Mouse (Mus musculus): Measurements from ENCODE around the gene Olfr520. TPM values are rescaled to one million over a fixed set of nuclear protein-coding genes. Genes with fewer than 3 reads are reported as not detected.
A peak's percentile ranks its signal among the peaks of the same experiment; 100 is the strongest.

Olfr520 gene
- polyA plus RNA-seq, 2 experiments, result not detected

GRCm38 (mm10) chr7:99707038-99707595 lies 23.0 kb upstream of the Olfr520 start:
- Histone ChIP-seq H3K9me3 (ENCODE audit: control insufficient read depth, low read length) (no peaks in the 10 kb centered on the region), H3K4me1 (ENCODE audit: control insufficient read depth, insufficient read depth, low read length) (peaks cover 16% of the 10 kb centered on the region), H3K36me3 (ENCODE audit: control insufficient read depth, insufficient read depth, low read length) (no peaks in the 10 kb centered on the region), H3K27me3 (ENCODE audit: control insufficient read depth, insufficient read depth, low read length) (no peaks in the 10 kb centered on the region), H3K27ac (replicated peaks; ENCODE audit: low read depth, low read length) (0 out of 2 replicates have a peak overlapping the region, but pooled peaks have one; percentile 4), H3K4me3 (replicated peaks; ENCODE audit: low read length) (no peak overlapping the region), H3K4me2 (replicated peaks; ENCODE audit: low read depth, low read length, severe bottlenecking) (no peak overlapping the region), H3K9ac (ENCODE audit: low read depth, low read length, severe bottlenecking) (no peak overlapping the region)
- ATAC-seq (ENCODE audit: low FRiP score, low read depth) (no peak), DNase-seq (ENCODE audit: low spot score) (no peak)
- TF ChIP-seq POLR2A (IDR thresholded peaks at IDR 0.05; ENCODE audit: borderline replicate concordance, extremely low read depth, insufficient read depth, insufficient read length), result no peak
- WGBS, result 33% methylated on average over 4 of the region's 4 CpGs

DNA sequence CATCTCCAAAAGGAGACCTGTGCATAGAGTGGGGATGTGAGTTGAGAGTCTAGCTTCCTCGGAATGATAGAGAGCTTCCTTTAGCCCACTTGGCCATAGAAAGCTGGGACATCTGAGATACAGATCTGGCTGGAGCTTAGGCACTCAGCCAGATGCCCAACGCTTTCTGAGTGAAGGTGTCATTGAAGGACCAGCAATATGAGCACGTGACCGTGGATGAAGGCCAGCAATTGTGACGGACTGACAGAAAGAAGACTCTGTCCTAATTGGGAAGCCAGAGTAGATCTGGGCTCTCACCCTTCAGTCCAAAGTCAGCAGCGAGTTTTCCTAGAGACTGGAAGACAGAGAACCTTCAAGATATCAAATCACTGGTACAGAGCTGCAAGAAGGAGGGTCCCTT lies 22.4 kb upstream of the Olfr520 start:
- H3K4me2 ChIP-seq (replicated peaks; ENCODE audit: low read depth, low read length, severe bottlenecking), result no peak overlapping the region
- TF ChIP-seq POLR2A (IDR thresholded peaks at IDR 0.05; ENCODE audit: borderline replicate concordance, extremely low read depth, insufficient read depth, insufficient read length), result no peak
- no peak overlapping the region for H3K4me3 ChIP-seq (replicated peaks; ENCODE audit: low read length)
- H3K9me3 ChIP-seq (ENCODE audit: control insufficient read depth, low read length), result no peaks in the 10 kb centered on the region
- no peaks in the 10 kb centered on the region for H3K36me3 ChIP-seq (ENCODE audit: control insufficient read depth, insufficient read depth, low read length)
- H3K27ac ChIP-seq (replicated peaks; ENCODE audit: low read depth, low read length), result no peak overlapping the region
- ATAC-seq (ENCODE audit: low FRiP score, low read depth) (no peak), DNase-seq (ENCODE audit: low spot score) (no peak)
- no peaks in the 10 kb centered on the region for H3K27me3 ChIP-seq (ENCODE audit: control insufficient read depth, insufficient read depth, low read length)
- H3K4me1 ChIP-seq (ENCODE audit: control insufficient read depth, insufficient read depth, low read length), result peaks cover 16% of the 10 kb centered on the region
- no peak overlapping the region for H3K9ac ChIP-seq (ENCODE audit: low read depth, low read length, severe bottlenecking)
- 87% methylated on average over 6 of the region's 6 CpGs for whole genome bisulfite sequencing

DNA sequence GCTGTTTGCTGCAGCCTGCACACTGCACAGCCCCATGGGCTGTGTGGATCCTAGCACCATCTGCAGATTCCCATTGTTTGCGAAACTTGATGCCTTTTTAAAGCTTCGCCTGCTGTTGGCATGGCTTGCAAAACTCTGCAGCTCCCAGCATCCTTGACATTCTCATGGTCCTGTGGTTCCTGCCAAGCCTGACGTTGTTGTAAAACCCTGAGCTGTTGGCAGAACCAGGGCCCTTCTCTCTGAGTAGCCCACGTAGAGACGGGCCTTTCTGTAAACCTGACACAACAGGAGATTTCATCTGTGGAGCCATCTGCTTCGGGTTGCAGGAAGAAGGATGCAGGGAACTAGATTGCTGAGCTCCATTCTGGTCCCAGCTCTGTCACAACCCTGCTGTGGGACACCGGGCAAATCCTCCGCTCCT lies 21.8 kb upstream of the Olfr520 start:
- no peak for TF ChIP-seq POLR2A (IDR thresholded peaks at IDR 0.05; ENCODE audit: borderline replicate concordance, extremely low read depth, insufficient read depth, insufficient read length)
- no peak; the same call in 1 of the 2 replicates for ATAC-seq (ENCODE audit: low FRiP score, low read depth)
- H3K4me1 ChIP-seq (ENCODE audit: control insufficient read depth, insufficient read depth, low read length), result peaks cover 16% of the 10 kb centered on the region
- no peak overlapping the region for H3K27ac ChIP-seq (replicated peaks; ENCODE audit: low read depth, low read length)
- 46% methylated on average over 8 of the region's 8 CpGs for WGBS
- H3K9ac ChIP-seq (ENCODE audit: low read depth, low read length, severe bottlenecking), result no peak overlapping the region
- H3K4me2 ChIP-seq (replicated peaks; ENCODE audit: low read depth, low read length, severe bottlenecking), result no peak overlapping the region
- no peaks in the 10 kb centered on the region for H3K9me3 ChIP-seq (ENCODE audit: control insufficient read depth, low read length)
- no peak for DNase-seq (ENCODE audit: low spot score)
- H3K4me3 ChIP-seq (replicated peaks; ENCODE audit: low read length), result no peak overlapping the region
- H3K36me3 ChIP-seq (ENCODE audit: control insufficient read depth, insufficient read depth, low read length), result no peaks in the 10 kb centered on the region
- no peaks in the 10 kb centered on the region for H3K27me3 ChIP-seq (ENCODE audit: control insufficient read depth, insufficient read depth, low read length)

DNA sequence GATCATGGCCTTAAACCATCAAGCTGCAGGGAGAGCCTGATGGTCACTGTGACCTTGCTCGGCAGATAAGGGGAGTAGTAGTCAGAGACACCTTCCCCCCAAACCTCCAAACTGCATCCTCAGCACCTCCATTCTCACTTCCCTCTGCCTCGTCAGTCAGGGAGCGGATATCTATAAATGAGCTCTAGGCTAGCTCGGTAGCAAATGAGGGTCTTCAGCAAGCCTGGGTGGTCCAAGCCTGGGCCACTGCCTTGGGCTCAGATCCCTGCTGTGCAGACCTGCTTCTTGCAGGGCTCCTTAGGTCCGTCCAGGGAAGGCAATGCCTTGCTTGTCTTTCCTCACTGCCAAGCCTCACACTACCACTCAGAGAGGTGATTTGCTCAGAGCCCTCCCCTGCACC lies 21.3 kb upstream of the Olfr520 start:
- no peak for ATAC-seq (ENCODE audit: low FRiP score, low read depth)
- WGBS, result 46% methylated on average over 5 of the region's 5 CpGs
- Histone ChIP-seq H3K4me2 (replicated peaks; ENCODE audit: low read depth, low read length, severe bottlenecking) (no peak overlapping the region), H3K36me3 (ENCODE audit: control insufficient read depth, insufficient read depth, low read length) (no peaks in the 10 kb centered on the region), H3K9me3 (ENCODE audit: control insufficient read depth, low read length) (no peaks in the 10 kb centered on the region), H3K27me3 (ENCODE audit: control insufficient read depth, insufficient read depth, low read length) (no peaks in the 10 kb centered on the region), H3K4me3 (replicated peaks; ENCODE audit: low read length) (no peak overlapping the region), H3K9ac (ENCODE audit: low read depth, low read length, severe bottlenecking) (no peak overlapping the region), H3K27ac (replicated peaks; ENCODE audit: low read depth, low read length) (no peak overlapping the region), H3K4me1 (ENCODE audit: control insufficient read depth, insufficient read depth, low read length) (peaks cover 16% of the 10 kb centered on the region)
- TF ChIP-seq POLR2A (IDR thresholded peaks at IDR 0.05; ENCODE audit: borderline replicate concordance, extremely low read depth, insufficient read depth, insufficient read length), result no peak
- no peak for DNase-seq (ENCODE audit: low spot score)

DNA sequence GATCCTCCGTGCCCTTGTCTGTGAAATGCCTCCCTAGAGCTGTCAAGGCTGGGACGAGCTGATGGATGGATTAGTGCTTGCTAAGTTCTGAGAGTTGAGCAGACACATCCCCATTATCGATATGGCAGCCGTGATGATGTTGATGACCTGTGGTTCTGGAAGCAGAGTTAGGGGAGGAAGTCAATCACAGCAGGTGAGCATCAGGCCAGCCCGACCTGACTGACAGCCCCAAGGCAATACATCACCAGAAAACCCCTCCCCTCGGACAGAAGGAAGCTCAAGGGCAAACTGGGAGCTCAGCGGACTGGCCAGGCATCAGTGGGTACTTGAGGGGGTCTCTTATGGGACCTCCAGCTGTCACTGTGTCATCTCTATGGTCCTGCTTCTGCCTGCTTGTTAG lies 20.1 kb upstream of the Olfr520 start:
- TF ChIP-seq POLR2A (IDR thresholded peaks at IDR 0.05; ENCODE audit: borderline replicate concordance, extremely low read depth, insufficient read depth, insufficient read length), result no peak
- no peak overlapping the region for H3K27ac ChIP-seq (replicated peaks; ENCODE audit: low read depth, low read length)
- H3K4me1 ChIP-seq (ENCODE audit: control insufficient read depth, insufficient read depth, low read length), result peaks cover 16% of the 10 kb centered on the region
- DNase-seq (ENCODE audit: low spot score), result no peak
- H3K9me3 ChIP-seq (ENCODE audit: control insufficient read depth, low read length), result no peaks in the 10 kb centered on the region
- 47% methylated on average over 7 of the region's 7 CpGs for WGBS
- no peaks in the 10 kb centered on the region for H3K27me3 ChIP-seq (ENCODE audit: control insufficient read depth, insufficient read depth, low read length)
- no peak overlapping the region for H3K4me2 ChIP-seq (replicated peaks; ENCODE audit: low read depth, low read length, severe bottlenecking)
- H3K9ac ChIP-seq (ENCODE audit: low read depth, low read length, severe bottlenecking), result no peak overlapping the region
- no peak overlapping the region for H3K4me3 ChIP-seq (replicated peaks; ENCODE audit: low read length)
- no peak for ATAC-seq (ENCODE audit: low FRiP score, low read depth)
- H3K36me3 ChIP-seq (ENCODE audit: control insufficient read depth, insufficient read depth, low read length), result no peaks in the 10 kb centered on the region

DNA sequence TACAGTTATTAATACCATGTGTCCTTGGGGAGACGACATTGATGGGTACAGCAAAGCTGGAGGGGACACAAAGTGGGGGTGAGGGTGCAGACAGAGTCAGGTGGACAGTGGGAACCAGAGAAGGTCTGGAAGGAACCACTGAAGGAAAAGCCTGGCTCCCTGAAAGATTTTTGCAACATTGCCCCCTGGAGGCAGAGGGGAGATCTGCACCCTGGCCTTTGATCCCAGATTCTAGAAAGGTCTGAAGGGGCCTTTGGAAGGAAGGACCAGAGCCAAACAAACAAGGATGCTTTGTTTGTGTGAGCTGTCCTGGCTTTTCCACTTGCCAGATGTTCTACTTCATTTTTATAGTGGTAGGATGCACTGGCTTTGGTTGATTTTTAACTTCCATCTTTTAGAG lies 19.6 kb upstream of the Olfr520 start:
- 31% methylated on average over 1 of the region's 1 CpGs for WGBS
- H3K9me3 ChIP-seq (ENCODE audit: control insufficient read depth, low read length), result no peaks in the 10 kb centered on the region
- peak; percentile 4 for DNase-seq (ENCODE audit: low spot score)
- no peak overlapping the region for H3K27ac ChIP-seq (replicated peaks; ENCODE audit: low read depth, low read length)
- no peaks in the 10 kb centered on the region for H3K27me3 ChIP-seq (ENCODE audit: control insufficient read depth, insufficient read depth, low read length)
- H3K9ac ChIP-seq (ENCODE audit: low read depth, low read length, severe bottlenecking), result no peak overlapping the region
- H3K4me2 ChIP-seq (replicated peaks; ENCODE audit: low read depth, low read length, severe bottlenecking), result no peak overlapping the region
- H3K4me1 ChIP-seq (ENCODE audit: control insufficient read depth, insufficient read depth, low read length), result peaks cover 16% of the 10 kb centered on the region
- TF ChIP-seq POLR2A (IDR thresholded peaks at IDR 0.05; ENCODE audit: borderline replicate concordance, extremely low read depth, insufficient read depth, insufficient read length), result no peak
- no peak overlapping the region for H3K4me3 ChIP-seq (replicated peaks; ENCODE audit: low read length)
- ATAC-seq (ENCODE audit: low FRiP score, low read depth), result no peak
- H3K36me3 ChIP-seq (ENCODE audit: control insufficient read depth, insufficient read depth, low read length), result no peaks in the 10 kb centered on the region

All from limb, embryonic 14.5 days (tissue).